Mouse (Mus musculus): ENCODE results near the gene Mrps23. TPM values are rescaled to one million over a fixed set of nuclear protein-coding genes. Genes with fewer than 3 reads are reported as not detected.

The Mrps23 gene
- total and polyA plus RNA-seq, 2 experiments from 2014 or later = 156 to 240 TPM

DNA sequence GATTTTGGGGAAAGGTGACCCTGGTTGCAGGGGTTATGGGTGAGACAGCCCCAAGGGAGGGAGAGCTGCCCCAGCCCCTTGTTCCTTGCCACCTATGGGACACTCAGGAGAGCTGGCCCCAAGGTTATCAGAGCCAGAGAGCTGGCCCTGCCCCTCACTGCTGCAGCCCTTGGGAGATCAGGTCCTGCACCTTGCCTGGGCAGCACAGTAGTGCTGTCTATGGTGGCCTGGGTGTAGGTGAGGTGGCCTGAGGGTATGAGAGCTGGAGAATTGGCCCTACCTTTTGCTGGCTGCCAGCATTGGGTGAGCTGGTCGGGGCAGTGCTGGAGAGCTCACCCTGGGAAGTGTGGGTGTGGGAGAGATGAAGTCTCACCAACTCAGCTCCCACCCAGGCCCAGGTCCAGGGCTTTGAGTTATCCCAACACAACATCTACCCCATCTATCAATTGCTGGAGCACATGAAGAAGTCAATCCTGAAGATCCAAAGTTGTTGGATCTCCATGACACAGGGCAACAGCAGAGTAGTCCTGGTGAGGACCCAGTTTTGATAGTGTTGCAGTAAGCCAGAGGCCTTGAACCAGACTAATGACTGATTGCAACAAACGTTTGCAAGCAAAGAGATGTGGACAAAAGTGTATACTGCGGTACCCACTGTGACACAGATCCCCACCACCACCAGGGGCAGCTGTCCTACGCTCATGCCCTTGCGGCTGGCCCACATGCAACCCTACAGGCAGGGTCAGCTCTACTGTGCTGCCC, 7.8 kb downstream of the Mrps23 start:
- Histone ChIP-seq H3K9me3 (replicated peaks; ENCODE audit: control insufficient read depth, low read length) (no peaks in the 10 kb centered on the region), H3K9ac (replicated peaks; ENCODE audit: low read depth, low read length) (no peak overlapping the region), H3K4me1 (ENCODE audit: control insufficient read depth, insufficient read depth) (peaks cover 17% of the 10 kb centered on the region), H3K27ac (ENCODE audit: low read depth) (no peak overlapping the region), H3K36me3 (replicated peaks; ENCODE audit: control insufficient read depth, insufficient read depth, low read length) (peaks cover 45% of the 10 kb centered on the region), H3K27me3 (ENCODE audit: control insufficient read depth, insufficient read depth, low read length) (no peaks in the 10 kb centered on the region), H3K4me2 (ENCODE audit: low read depth, low read length) (no peak overlapping the region), H3K4me3 (ENCODE audit: low read depth, low read length) (no peak overlapping the region)
- ATAC-seq (ENCODE audit: insufficient read depth, low read depth) = no peak
- WGBS = 79% methylated on average over 5 of the region's 5 CpGs
- no peak for TF ChIP-seq EP300 (IDR thresholded peaks at IDR 0.05; ENCODE audit: low read depth)
- TF ChIP-seq CTCF (IDR thresholded peaks at IDR 0.05; ENCODE audit: low read depth) = 0 out of 2 replicates have a peak, but pooled peaks have one; percentile 1
- no peak for DNase-seq (ENCODE audit: low spot score)

DNA sequence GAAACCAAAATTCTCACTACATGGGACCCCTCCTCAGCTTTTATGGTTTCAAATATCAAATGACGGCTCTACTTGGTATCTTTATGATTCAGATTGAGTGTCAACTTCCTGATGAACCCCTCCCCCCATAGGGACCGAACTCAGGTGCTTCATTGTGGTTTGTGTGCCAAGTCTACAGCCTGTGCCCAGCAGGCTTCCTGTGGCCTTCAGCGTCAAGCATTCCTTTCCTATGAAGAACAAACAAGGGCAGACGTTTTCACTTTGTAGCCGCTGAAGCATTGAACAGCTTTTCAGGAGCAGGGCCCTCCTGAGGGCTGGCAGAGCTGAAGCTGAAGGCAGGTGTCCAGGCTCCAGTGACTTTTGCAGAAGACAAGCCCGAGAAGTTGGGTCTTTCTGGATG, 9.6 kb downstream of the Mrps23 start:
- no peaks in the 10 kb centered on the region for H3K27me3 ChIP-seq (ENCODE audit: control insufficient read depth, insufficient read depth, low read length)
- H3K27ac ChIP-seq (ENCODE audit: low read depth) = peak overlapping the region; percentile 96
- no peak overlapping the region for H3K9ac ChIP-seq (replicated peaks; ENCODE audit: low read depth, low read length)
- H3K9me3 ChIP-seq (replicated peaks; ENCODE audit: control insufficient read depth, low read length) = no peaks in the 10 kb centered on the region
- WGBS = 30% methylated on average over 6 of the region's 6 CpGs
- DNase-seq (ENCODE audit: low spot score) (no peak), ATAC-seq (ENCODE audit: insufficient read depth, low read depth) (no peak)
- H3K4me2 ChIP-seq (ENCODE audit: low read depth, low read length) = peak overlapping the region; percentile 55; the same call in 1 of the 2 replicates
- peaks cover 17% of the 10 kb centered on the region for H3K4me1 ChIP-seq (ENCODE audit: control insufficient read depth, insufficient read depth)
- H3K4me3 ChIP-seq (ENCODE audit: low read depth, low read length) = no peak overlapping the region
- TF ChIP-seq EP300 (IDR thresholded peaks at IDR 0.05; ENCODE audit: low read depth) (no peak), CTCF (IDR thresholded peaks at IDR 0.05; ENCODE audit: low read depth) (no peak)
- H3K36me3 ChIP-seq (replicated peaks; ENCODE audit: control insufficient read depth, insufficient read depth, low read length) = peaks cover 30% of the 10 kb centered on the region

DNA sequence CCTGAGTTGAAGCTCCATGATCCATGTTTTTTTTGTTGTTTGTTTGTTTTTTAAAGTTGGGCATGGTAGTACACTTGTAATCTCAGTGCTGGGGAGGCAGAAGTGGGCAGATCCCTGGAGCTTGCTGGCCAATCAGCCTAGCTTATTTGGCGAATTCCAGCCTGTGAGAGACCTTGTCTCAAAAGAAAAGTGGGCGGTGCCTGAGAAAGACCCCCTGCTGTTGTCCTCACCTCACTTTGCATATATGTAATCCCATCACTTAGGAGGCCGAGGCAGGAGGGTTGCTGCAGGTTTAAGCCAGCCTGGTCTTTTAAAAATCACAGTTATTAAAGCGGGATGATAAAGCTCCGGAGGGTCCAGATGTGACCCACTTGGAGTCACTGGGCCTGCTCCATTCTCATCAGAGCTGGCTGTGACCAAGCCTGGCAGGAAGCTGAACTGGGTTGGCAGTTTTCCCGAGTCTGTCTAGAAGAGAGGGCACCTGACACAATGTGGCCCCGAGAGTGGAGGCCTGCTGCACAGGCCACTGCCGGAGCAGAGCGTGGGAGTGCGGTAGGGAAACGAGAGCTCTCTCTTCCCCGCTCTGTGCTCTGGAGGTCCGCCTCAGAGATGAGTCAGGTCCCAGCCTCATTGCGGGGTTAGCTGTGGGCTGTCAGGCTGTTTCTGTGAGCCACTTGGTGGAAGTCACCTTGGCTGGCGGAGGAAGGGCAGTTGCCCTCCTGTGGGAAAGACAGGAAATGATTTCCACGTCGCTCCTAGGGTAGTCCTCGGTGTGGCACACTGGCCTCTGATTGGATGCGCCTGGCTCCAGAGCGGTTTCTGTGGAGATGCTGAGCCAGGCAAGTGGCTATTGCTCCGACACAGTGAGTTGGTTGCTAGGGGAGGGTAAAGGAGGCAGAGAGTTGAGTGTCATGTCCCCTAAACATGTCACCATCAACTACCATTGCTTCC, 11.0 kb downstream of the Mrps23 start:
- TF ChIP-seq EP300 (IDR thresholded peaks at IDR 0.05; ENCODE audit: low read depth) = no peak
- no peak; the same call in 1 of the 2 replicates for TF ChIP-seq CTCF (IDR thresholded peaks at IDR 0.05; ENCODE audit: low read depth)
- DNase-seq (ENCODE audit: low spot score) (peak; percentile 69), ATAC-seq (ENCODE audit: insufficient read depth, low read depth) (peak; percentile 83)
- 23% methylated on average over 21 of the region's 21 CpGs for WGBS
- Histone ChIP-seq H3K27me3 (ENCODE audit: control insufficient read depth, insufficient read depth, low read length) (no peaks in the 10 kb centered on the region), H3K9me3 (replicated peaks; ENCODE audit: control insufficient read depth, low read length) (no peaks in the 10 kb centered on the region), H3K4me1 (ENCODE audit: control insufficient read depth, insufficient read depth) (peaks cover 17% of the 10 kb centered on the region), H3K4me2 (ENCODE audit: low read depth, low read length) (peak overlapping the region; percentile 55), H3K4me3 (ENCODE audit: low read depth, low read length) (peak overlapping the region; percentile 25), H3K9ac (replicated peaks; ENCODE audit: low read depth, low read length) (peak overlapping the region; percentile 44; the same call in 1 of the 2 replicates), H3K27ac (ENCODE audit: low read depth) (peak overlapping the region; percentile 96), H3K36me3 (replicated peaks; ENCODE audit: control insufficient read depth, insufficient read depth, low read length) (peaks cover 17% of the 10 kb centered on the region)

DNA sequence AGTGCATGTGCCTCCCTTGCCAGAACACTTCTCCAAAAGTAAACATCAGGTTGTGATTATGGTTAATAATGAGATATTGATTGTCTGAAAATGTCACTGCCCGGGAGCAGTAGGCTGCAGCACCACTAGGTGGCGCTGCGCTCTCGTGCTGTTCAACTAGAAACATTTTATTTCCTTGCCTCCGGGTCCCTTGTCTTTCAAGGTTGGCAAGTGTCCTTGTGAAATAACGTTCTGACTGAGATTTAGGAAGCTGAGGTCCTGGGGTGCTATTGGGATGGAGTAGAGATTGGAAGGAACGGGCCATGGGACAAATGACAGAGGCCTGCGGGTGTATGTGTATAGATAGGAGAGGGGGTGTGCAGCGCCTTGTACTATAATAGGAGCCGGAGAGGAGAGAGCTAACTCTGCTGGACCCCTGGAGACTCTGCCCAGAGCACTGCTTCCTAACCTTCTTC, 12.1 kb downstream of the Mrps23 start:
- H3K4me3 ChIP-seq (ENCODE audit: low read depth, low read length) = peak overlapping the region; percentile 25
- ATAC-seq (ENCODE audit: insufficient read depth, low read depth) (no peak), DNase-seq (ENCODE audit: low spot score) (peak; percentile 75)
- peaks cover 5% of the 10 kb centered on the region for H3K36me3 ChIP-seq (replicated peaks; ENCODE audit: control insufficient read depth, insufficient read depth, low read length)
- peak overlapping the region; percentile 55 for H3K4me2 ChIP-seq (ENCODE audit: low read depth, low read length)
- no peaks in the 10 kb centered on the region for H3K9me3 ChIP-seq (replicated peaks; ENCODE audit: control insufficient read depth, low read length)
- H3K27ac ChIP-seq (ENCODE audit: low read depth) = peak overlapping the region; percentile 96
- 12% methylated on average over 10 of the region's 10 CpGs for WGBS
- no peaks in the 10 kb centered on the region for H3K27me3 ChIP-seq (ENCODE audit: control insufficient read depth, insufficient read depth, low read length)
- no peak overlapping the region for H3K9ac ChIP-seq (replicated peaks; ENCODE audit: low read depth, low read length)
- H3K4me1 ChIP-seq (ENCODE audit: control insufficient read depth, insufficient read depth) = peaks cover 17% of the 10 kb centered on the region
- no peak for TF ChIP-seq EP300 (IDR thresholded peaks at IDR 0.05; ENCODE audit: low read depth)
- TF ChIP-seq CTCF (IDR thresholded peaks at IDR 0.05; ENCODE audit: low read depth) = peak; percentile 94

DNA sequence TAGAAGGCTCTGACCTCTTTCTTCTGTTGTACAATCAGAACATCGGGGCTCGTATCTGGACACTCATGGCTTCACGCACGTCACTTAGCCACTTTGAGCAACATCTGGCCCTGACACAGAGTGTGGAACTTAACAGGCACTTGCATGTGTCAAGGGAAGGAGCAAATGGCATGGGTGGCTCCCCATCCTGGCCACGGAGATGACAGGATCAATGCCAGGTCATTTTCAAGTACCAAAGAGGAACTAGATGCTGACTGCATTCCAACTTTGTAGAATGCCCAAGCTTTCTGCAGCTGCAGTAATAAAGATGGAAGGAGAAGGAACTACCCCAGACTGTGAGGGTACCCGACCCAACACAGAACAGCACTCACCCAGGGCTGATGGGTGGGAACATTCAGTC, 14.0 kb downstream of the Mrps23 start:
- H3K4me2 ChIP-seq (ENCODE audit: low read depth, low read length) = no peak overlapping the region
- H3K27ac ChIP-seq (ENCODE audit: low read depth) = no peak overlapping the region
- H3K4me3 ChIP-seq (ENCODE audit: low read depth, low read length) = no peak overlapping the region
- no peak overlapping the region for H3K9ac ChIP-seq (replicated peaks; ENCODE audit: low read depth, low read length)
- no peak for DNase-seq (ENCODE audit: low spot score)
- peaks cover 28% of the 10 kb centered on the region for H3K4me1 ChIP-seq (ENCODE audit: control insufficient read depth, insufficient read depth)
- ATAC-seq (ENCODE audit: insufficient read depth, low read depth) = no peak
- 48% methylated on average over 6 of the region's 6 CpGs for WGBS
- no peaks in the 10 kb centered on the region for H3K36me3 ChIP-seq (replicated peaks; ENCODE audit: control insufficient read depth, insufficient read depth, low read length)
- TF ChIP-seq EP300 (IDR thresholded peaks at IDR 0.05; ENCODE audit: low read depth) = no peak
- no peak for TF ChIP-seq CTCF (IDR thresholded peaks at IDR 0.05; ENCODE audit: low read depth)
- H3K27me3 ChIP-seq (ENCODE audit: control insufficient read depth, insufficient read depth, low read length) = no peaks in the 10 kb centered on the region
- H3K9me3 ChIP-seq (replicated peaks; ENCODE audit: control insufficient read depth, low read length) = no peaks in the 10 kb centered on the region

Measured in heart, postnatal 0 days (tissue).